Mouse (Mus musculus): ENCODE results near the gene Anapc4. TPM values are rescaled to one million over a fixed set of nuclear protein-coding genes. Genes with fewer than 3 reads are reported as not detected.

Anapc4 gene
- total and polyA plus RNA-seq, 3 experiments: 66.4 to 87.0 (median 85.6) TPM

GRCm38 (mm10) chr5:52855727-52856126 is 21.9 kb downstream of the Anapc4 start:
- no peaks in the 10 kb centered on the region for H3K9me3 ChIP-seq (replicated peaks; ENCODE audit: low read length)
- no peaks in the 10 kb centered on the region for H3K27me3 ChIP-seq (replicated peaks)
- H3K79me2 ChIP-seq (replicated peaks; ENCODE audit: control insufficient read depth, extremely low read depth, insufficient read depth, poor library complexity, severe bottlenecking): no peaks in the 10 kb centered on the region
- in situ Hi-C loops (cut with MboI; ENCODE audit: low pct_ligation_motif_present, low pct_unique_long_range_greater_than_20kb, low sequenced_read_pairs) (no loop called here), dilution Hi-C loops (cut with MboI; ENCODE audit: extremely low pct_ligation_motif_present, extremely low pct_unique_long_range_greater_than_20kb, low sequenced_read_pairs) (no loop called here)
- TF ChIP-seq TBP (conservative IDR thresholded peaks at IDR 0.05; ENCODE audit: low read depth, low read length) (no peak), USF2 (conservative IDR thresholded peaks at IDR 0.05; ENCODE audit: low read depth, low read length) (no peak), ETS1 (conservative IDR thresholded peaks at IDR 0.05; ENCODE audit: low read depth, low read length) (no peak), SMC3 (IDR thresholded peaks at IDR 0.05; ENCODE audit: low read depth, low read length) (no peak), KAT2A (IDR thresholded peaks at IDR 0.05; ENCODE audit: insufficient replicate concordance, low read length) (no peak), ZC3H11A (IDR thresholded peaks at IDR 0.05; ENCODE audit: low read depth, low read length) (no peak), GABPA (IDR thresholded peaks at IDR 0.05; ENCODE audit: insufficient replicate concordance, low read depth, low read length) (no peak), MAZ (IDR thresholded peaks at IDR 0.05; ENCODE audit: low read depth, low read length) (no peak), MEF2A (IDR thresholded peaks at IDR 0.05; ENCODE audit: borderline replicate concordance, low read depth, low read length) (no peak), PAX5 (IDR thresholded peaks at IDR 0.05; ENCODE audit: low read length) (no peak), MXI1 (IDR thresholded peaks at IDR 0.05; ENCODE audit: low read depth, low read length) (peak; percentile 69; the same call in 1 of the 2 replicates), ZKSCAN1 (IDR thresholded peaks at IDR 0.05; ENCODE audit: borderline replicate concordance, low read depth, low read length) (no peak), NELFE (IDR thresholded peaks at IDR 0.05; ENCODE audit: low read depth, low read length) (no peak), MAX (IDR thresholded peaks at IDR 0.05; ENCODE audit: low read length) (peak; percentile 72), MYC (IDR thresholded peaks at IDR 0.05; ENCODE audit: low read depth, low read length) (peak; percentile 90), CTCF (conservative IDR thresholded peaks at IDR 0.05 in 1 of 2, IDR thresholded peaks at IDR 0.05 in 1 of 2; ENCODE audit: low read depth in 2 of 2, low read length in 2 of 2) (peak in 1 of 2 experiments; percentile 50; a peak in 2 of 4 replicates), USF1 (IDR thresholded peaks at IDR 0.05; ENCODE audit: low read depth, low read length) (no peak), POLR2AphosphoS2 (IDR thresholded peaks at IDR 0.05; ENCODE audit: low read depth, low read length) (no peak), CHD1 (IDR thresholded peaks at IDR 0.05; ENCODE audit: low read depth, low read length) (no peak), RCOR1 (conservative IDR thresholded peaks at IDR 0.05; ENCODE audit: low read depth, low read length) (no peak), CHD2 (IDR thresholded peaks at IDR 0.05; ENCODE audit: low read length) (no peak), SIN3A (IDR thresholded peaks at IDR 0.05; ENCODE audit: low read length) (no peak), E2F4 (IDR thresholded peaks at IDR 0.05; ENCODE audit: insufficient replicate concordance, low read depth, low read length) (no peak), EP300 (IDR thresholded peaks at IDR 0.05; ENCODE audit: low read length) (no peak), NRF1 (IDR thresholded peaks at IDR 0.05; ENCODE audit: low read depth, low read length) (peak; percentile 51), MAFK (IDR thresholded peaks at IDR 0.05; ENCODE audit: insufficient replicate concordance, low read length) (peak; percentile 33; the same call in 1 of the 2 replicates), HCFC1 (IDR thresholded peaks at IDR 0.05; ENCODE audit: low read depth, low read length) (no peak), JUND (conservative IDR thresholded peaks at IDR 0.05; ENCODE audit: low read depth, low read length) (no peak), JUN (IDR thresholded peaks at IDR 0.05; ENCODE audit: insufficient read depth, low read depth, low read length) (no peak), UBTF (IDR thresholded peaks at IDR 0.05; ENCODE audit: low read depth, low read length) (no peak), TCF12 (IDR thresholded peaks at IDR 0.05; ENCODE audit: low read depth, low read length) (peak; percentile 40; the same call in 1 of the 2 replicates), BHLHE40 (IDR thresholded peaks at IDR 0.05; ENCODE audit: low read depth, low read length) (no peak), POLR2A (IDR thresholded peaks at IDR 0.05; ENCODE audit: low read depth, low read length) (no peak), ZNF384 (IDR thresholded peaks at IDR 0.05; ENCODE audit: low read depth, low read length) (no peak), ZMIZ1 (IDR thresholded peaks at IDR 0.05; ENCODE audit: low read depth, low read length) (no peak), ELF1 (IDR thresholded peaks at IDR 0.05; ENCODE audit: low read depth, low read length) (no peak), IRF4 (IDR thresholded peaks at IDR 0.05; ENCODE audit: low read depth, low read length) (no peak), RAD21 (IDR thresholded peaks at IDR 0.05; ENCODE audit: low read depth, low read length) (no peak)
- H3K4me1 ChIP-seq (ENCODE audit: control insufficient read depth in 1 of 2, insufficient read depth in 2 of 2): peaks cover 0 to 3% of the 10 kb centered on the region in 2 experiments; a peak in 1 of 4 replicates
- no peak overlapping the region for H3K4me3 ChIP-seq (replicated peaks in 1 of 3; ENCODE audit: low read depth in 2 of 3, low read length in 2 of 3, poor library complexity in 1 of 3)
- no peak overlapping the region for H3K4me2 ChIP-seq (ENCODE audit: insufficient read depth, low read depth, poor library complexity, severe bottlenecking)
- no peak overlapping the region for H3K27ac ChIP-seq (ENCODE audit: insufficient read depth, low read depth)
- DNase-seq (ENCODE audit: extremely low read depth): peak; percentile 34
- no peak overlapping the region for H3K9ac ChIP-seq (ENCODE audit: insufficient read depth, low read depth)
- peaks cover 49 to 67% of the 10 kb centered on the region in 2 experiments for H3K36me3 ChIP-seq (replicated peaks in 1 of 2; ENCODE audit: control insufficient read depth in 1 of 2, insufficient read depth in 1 of 2, low read length in 1 of 2)
